Mouse (Mus musculus): ENCODE data around the gene Frmd4a. TPM values are rescaled to one million over a fixed set of nuclear protein-coding genes. Genes with fewer than 3 reads are reported as not detected.
A peak's percentile ranks its signal among the peaks of the same experiment; 100 is the strongest.

Gene Frmd4a
- polyA plus RNA-seq, 1 experiment from 2014 or later = 17.7 TPM

- Histone ChIP-seq H3K27ac (replicated peaks in 1 of 2; ENCODE audit: control insufficient read depth in 1 of 2, insufficient read depth in 1 of 2, low read depth in 2 of 2, low read length in 2 of 2) (no peak overlapping the region), H3K9me3 (ENCODE audit: control insufficient read depth, low read length) (no peaks in the 10 kb centered on the region), H3K4me3 (ENCODE audit: control insufficient read depth in 1 of 2, insufficient read depth in 1 of 2, low read depth in 1 of 2, low read length in 2 of 2) (no peak overlapping the region), H3K36me3 (ENCODE audit: control insufficient read depth, insufficient read depth, low read length) (peaks cover 6% of the 10 kb centered on the region; the same call in 1 of the 2 replicates), H3K4me2 (ENCODE audit: low read length) (no peak overlapping the region), H3K27me3 (ENCODE audit: control insufficient read depth, insufficient read depth, low read length) (no peaks in the 10 kb centered on the region), H3K9ac (ENCODE audit: low read length) (no peak overlapping the region), H3K4me1 (ENCODE audit: control insufficient read depth in 2 of 2, insufficient read depth in 2 of 2, low read length in 2 of 2) (peaks cover 17% of the 10 kb centered on the region in 2 experiments)
- WGBS = 86% methylated on average over 2 of the region's 2 CpGs
- ATAC-seq (ENCODE audit: insufficient number of reproducible peaks, insufficient read depth, low FRiP score, low read depth) = no peak
Observed at GRCm38 (mm10) chr2:4487280-4487679, 469.8 kb downstream of the Frmd4a start.

GRCm38 (mm10) chr2:4490845-4491244, 473.3 kb downstream of the Frmd4a start:
- no peak overlapping the region for H3K27ac ChIP-seq (replicated peaks in 1 of 2; ENCODE audit: control insufficient read depth in 1 of 2, insufficient read depth in 1 of 2, low read depth in 2 of 2, low read length in 2 of 2)
- no peak for ATAC-seq (ENCODE audit: insufficient number of reproducible peaks, insufficient read depth, low FRiP score, low read depth)
- 65% methylated on average over 5 of the region's 5 CpGs for WGBS
- H3K4me1 ChIP-seq (ENCODE audit: control insufficient read depth in 2 of 2, insufficient read depth in 2 of 2, low read length in 2 of 2) = peaks cover 29 to 34% of the 10 kb centered on the region in 2 experiments
- H3K9ac ChIP-seq (ENCODE audit: low read length) = no peak overlapping the region
- H3K4me2 ChIP-seq (ENCODE audit: low read length) = no peak overlapping the region
- no peaks in the 10 kb centered on the region for H3K27me3 ChIP-seq (ENCODE audit: control insufficient read depth, insufficient read depth, low read length)
- no peaks in the 10 kb centered on the region for H3K9me3 ChIP-seq (ENCODE audit: control insufficient read depth, low read length)
- no peak overlapping the region for H3K4me3 ChIP-seq (ENCODE audit: control insufficient read depth in 1 of 2, insufficient read depth in 1 of 2, low read depth in 1 of 2, low read length in 2 of 2)
- peaks cover 6% of the 10 kb centered on the region; the same call in 1 of the 2 replicates for H3K36me3 ChIP-seq (ENCODE audit: control insufficient read depth, insufficient read depth, low read length)

- peak; percentile 54; the same call in 1 of the 2 replicates for ATAC-seq (ENCODE audit: insufficient number of reproducible peaks, insufficient read depth, low FRiP score, low read depth)
- no peak overlapping the region for H3K9ac ChIP-seq (ENCODE audit: low read length)
Observed at GRCm38 (mm10) chr2:4492485-4493481, 475.3 kb downstream of the Frmd4a start.

GRCm38 (mm10) chr2:4494478-4494877, 477.0 kb downstream of the Frmd4a start:
- Histone ChIP-seq H3K36me3 (ENCODE audit: control insufficient read depth, insufficient read depth, low read length) (peaks cover 8% of the 10 kb centered on the region; the same call in 1 of the 2 replicates), H3K27me3 (ENCODE audit: control insufficient read depth, insufficient read depth, low read length) (no peaks in the 10 kb centered on the region), H3K4me2 (ENCODE audit: low read length) (no peak overlapping the region), H3K27ac (replicated peaks in 1 of 2; ENCODE audit: control insufficient read depth in 1 of 2, insufficient read depth in 1 of 2, low read depth in 2 of 2, low read length in 2 of 2) (no peak overlapping the region), H3K4me1 (ENCODE audit: control insufficient read depth in 2 of 2, insufficient read depth in 2 of 2, low read length in 2 of 2) (peaks cover 29 to 36% of the 10 kb centered on the region in 2 experiments), H3K9me3 (ENCODE audit: control insufficient read depth, low read length) (no peaks in the 10 kb centered on the region), H3K4me3 (ENCODE audit: control insufficient read depth in 1 of 2, insufficient read depth in 1 of 2, low read depth in 1 of 2, low read length in 2 of 2) (no peak overlapping the region), H3K9ac (ENCODE audit: low read length) (no peak overlapping the region)
- ATAC-seq (ENCODE audit: insufficient number of reproducible peaks, insufficient read depth, low FRiP score, low read depth) = no peak
- WGBS = 18% methylated on average over 2 of the region's 2 CpGs

More at GRCm38 (mm10) chr2:4492485-4493481, 475.3 kb downstream of the Frmd4a start:
- Histone ChIP-seq H3K9me3 (ENCODE audit: control insufficient read depth, low read length) (no peaks in the 10 kb centered on the region), H3K36me3 (ENCODE audit: control insufficient read depth, insufficient read depth, low read length) (peaks cover 6% of the 10 kb centered on the region; the same call in 1 of the 2 replicates), H3K27ac (replicated peaks in 1 of 2; ENCODE audit: control insufficient read depth in 1 of 2, insufficient read depth in 1 of 2, low read depth in 2 of 2, low read length in 2 of 2) (peak overlapping the region; percentile 7 to 37), H3K4me3 (ENCODE audit: control insufficient read depth in 1 of 2, insufficient read depth in 1 of 2, low read depth in 1 of 2, low read length in 2 of 2) (no peak overlapping the region), H3K4me1 (ENCODE audit: control insufficient read depth in 2 of 2, insufficient read depth in 2 of 2, low read length in 2 of 2) (peaks cover 29 to 34% of the 10 kb centered on the region in 2 experiments), H3K4me2 (ENCODE audit: low read length) (peak overlapping the region; percentile 10; the same call in 1 of the 2 replicates), H3K27me3 (ENCODE audit: control insufficient read depth, insufficient read depth, low read length) (no peaks in the 10 kb centered on the region)
- WGBS = 38% methylated on average over 20 of the region's 20 CpGs

- H3K27me3 ChIP-seq (ENCODE audit: control insufficient read depth, insufficient read depth, low read length) = no peaks in the 10 kb centered on the region
- H3K27ac ChIP-seq (replicated peaks in 1 of 2; ENCODE audit: control insufficient read depth in 1 of 2, insufficient read depth in 1 of 2, low read depth in 2 of 2, low read length in 2 of 2) = no peak overlapping the region
- no peak overlapping the region for H3K4me3 ChIP-seq (ENCODE audit: control insufficient read depth in 1 of 2, insufficient read depth in 1 of 2, low read depth in 1 of 2, low read length in 2 of 2)
- ATAC-seq (ENCODE audit: insufficient number of reproducible peaks, insufficient read depth, low FRiP score, low read depth) = no peak
- no peak overlapping the region for H3K4me2 ChIP-seq (ENCODE audit: low read length)
- H3K9me3 ChIP-seq (ENCODE audit: control insufficient read depth, low read length) = no peaks in the 10 kb centered on the region
- H3K36me3 ChIP-seq (ENCODE audit: control insufficient read depth, insufficient read depth, low read length) = peaks cover 8% of the 10 kb centered on the region; the same call in 1 of the 2 replicates
- H3K9ac ChIP-seq (ENCODE audit: low read length) = no peak overlapping the region
- peaks cover 16 to 26% of the 10 kb centered on the region in 2 experiments for H3K4me1 ChIP-seq (ENCODE audit: control insufficient read depth in 2 of 2, insufficient read depth in 2 of 2, low read length in 2 of 2)
- 3% methylated on average over 1 of the region's 1 CpGs for WGBS
Observed at GRCm38 (mm10) chr2:4499257-4499656, 481.7 kb downstream of the Frmd4a start.

GRCm38 (mm10) chr2:4499916-4500315, 482.4 kb downstream of the Frmd4a start:
- 87% methylated on average over 9 of the region's 9 CpGs for WGBS

GRCm38 (mm10) chr2:4501257-4502027, 483.9 kb downstream of the Frmd4a start:
- no peak overlapping the region for H3K4me2 ChIP-seq (ENCODE audit: low read length)
- no peaks in the 10 kb centered on the region for H3K27me3 ChIP-seq (ENCODE audit: control insufficient read depth, insufficient read depth, low read length)
- peaks cover 12% of the 10 kb centered on the region for H3K36me3 ChIP-seq (ENCODE audit: control insufficient read depth, insufficient read depth, low read length)
- 62% methylated on average over 15 of the region's 15 CpGs for WGBS
- 0 out of 4 replicates have a peak overlapping the region, but pooled peaks of 1 of the 2 experiments have one; percentile 19 for H3K27ac ChIP-seq (replicated peaks in 1 of 2; ENCODE audit: control insufficient read depth in 1 of 2, insufficient read depth in 1 of 2, low read depth in 2 of 2, low read length in 2 of 2)
- 0 out of 2 replicates have a peak, but pooled peaks have one; percentile 9 for ATAC-seq (ENCODE audit: insufficient number of reproducible peaks, insufficient read depth, low FRiP score, low read depth)
- no peaks in the 10 kb centered on the region for H3K9me3 ChIP-seq (ENCODE audit: control insufficient read depth, low read length)
- no peak overlapping the region for H3K4me3 ChIP-seq (ENCODE audit: control insufficient read depth in 1 of 2, insufficient read depth in 1 of 2, low read depth in 1 of 2, low read length in 2 of 2)
- H3K4me1 ChIP-seq (ENCODE audit: control insufficient read depth in 2 of 2, insufficient read depth in 2 of 2, low read length in 2 of 2) = peaks cover 14 to 16% of the 10 kb centered on the region in 2 experiments
- no peak overlapping the region for H3K9ac ChIP-seq (ENCODE audit: low read length)

More at GRCm38 (mm10) chr2:4499916-4500315, 482.4 kb downstream of the Frmd4a start:
- Histone ChIP-seq H3K27ac (replicated peaks in 1 of 2; ENCODE audit: control insufficient read depth in 1 of 2, insufficient read depth in 1 of 2, low read depth in 2 of 2, low read length in 2 of 2) (no peak overlapping the region), H3K9me3 (ENCODE audit: control insufficient read depth, low read length) (no peaks in the 10 kb centered on the region), H3K4me1 (ENCODE audit: control insufficient read depth in 2 of 2, insufficient read depth in 2 of 2, low read length in 2 of 2) (peaks cover 16 to 20% of the 10 kb centered on the region in 2 experiments), H3K36me3 (ENCODE audit: control insufficient read depth, insufficient read depth, low read length) (peaks cover 8% of the 10 kb centered on the region; the same call in 1 of the 2 replicates), H3K4me2 (ENCODE audit: low read length) (no peak overlapping the region), H3K4me3 (ENCODE audit: control insufficient read depth in 1 of 2, insufficient read depth in 1 of 2, low read depth in 1 of 2, low read length in 2 of 2) (no peak overlapping the region), H3K27me3 (ENCODE audit: control insufficient read depth, insufficient read depth, low read length) (no peaks in the 10 kb centered on the region), H3K9ac (ENCODE audit: low read length) (no peak overlapping the region)
- ATAC-seq (ENCODE audit: insufficient number of reproducible peaks, insufficient read depth, low FRiP score, low read depth) = no peak
